Mouse (Mus musculus) cerebellum, adult 2 months (tissue): ENCODE measurements around the gene Ifnb1. TPM values are rescaled to one million over a fixed set of nuclear protein-coding genes. Genes with fewer than 3 reads are reported as not detected.

Experiments
- DNase-seq, 2 experiments: peaks; one replicate each; pipeline ENCODE4 v3.0.0; 2021
- H3K27ac ChIP-seq: fragments of 200-500 bp; 2 replicates; pipeline ENCODE4 v1.5.1; 2012; ENCODE audit warnings: low read length, control low read depth, inconsistent platforms; ENCODE audit not compliant: insufficient read depth
- H3K27me3 ChIP-seq: fragments of 200-500 bp; 2 replicates; pipeline ENCODE4 v1.6.1; 2012; ENCODE audit warnings: inconsistent platforms, mild to moderate bottlenecking, low read length, moderate library complexity; ENCODE audit not compliant: control insufficient read depth, insufficient read depth
- H3K4me1 ChIP-seq: fragments of 200-500 bp; 2 replicates; pipeline ENCODE4 v1.6.1; 2011; ENCODE audit warnings: low read length; ENCODE audit not compliant: control insufficient read depth, insufficient read depth
- H3K4me3 ChIP-seq: fragments of 200-500 bp; replicated peaks from 2 replicates; pipeline ENCODE3; 2011; ENCODE audit warnings: mild to moderate bottlenecking, low read depth, low read length, control low read depth; ENCODE audit not compliant: insufficient read depth
- CTCF ChIP-seq: fragments of 200-500 bp; IDR thresholded peaks from 2 replicates; pipeline ENCODE4 v1.5.1; 2011; ENCODE audit warnings: low read depth, mild to moderate bottlenecking, control low read depth, low read length, moderate library complexity, borderline replicate concordance; ENCODE audit not compliant: insufficient read depth
- POLR2A ChIP-seq: fragments of 200-500 bp; IDR thresholded peaks from 2 replicates; pipeline ENCODE4 v1.6.1; 2011; ENCODE audit warnings: low read length, control low read depth, borderline replicate concordance; ENCODE audit not compliant: insufficient read depth
- WGBS: fragments of 180-500 bp; shearing (Covaris S2); methylation state at CpG from one replicate; pipeline ENCODE4 v1.1.7; 2018; 5-methylcytosine and 5-hydroxymethylcytosine counted together
- polyA plus RNA-seq: library from polyadenylated mRNA; depleted of rRNA; stranded (reverse); fragments of >200 nt; gene quantifications from 2 replicates; pipeline ENCODE4 v1.2.3, GENCODE M21; 2012

The Ifnb1 gene
- polyA plus RNA-seq, 1 experiment = not detected

DNA sequence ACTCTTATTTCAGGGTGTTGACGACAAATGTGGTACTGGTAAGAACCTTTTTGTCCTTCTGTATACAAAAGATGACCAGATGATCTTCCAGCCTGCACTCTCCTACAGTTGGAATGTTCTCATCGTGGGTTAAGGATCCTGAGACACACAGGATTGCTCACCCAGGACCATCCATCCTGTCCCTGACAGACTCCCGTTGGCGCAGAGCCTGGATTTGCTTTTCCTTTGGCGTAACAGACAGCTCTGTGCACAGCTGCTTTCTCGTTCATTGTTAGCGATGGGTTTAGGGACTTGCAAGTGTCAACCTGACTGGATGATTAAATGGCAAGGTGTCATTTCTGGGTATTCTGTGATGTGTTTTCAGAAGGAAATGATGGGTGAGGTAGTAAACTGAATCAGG is 14.1 kb upstream of the Ifnb1 start:
- TF ChIP-seq POLR2A (no peak), CTCF (no peak)
- H3K4me1 ChIP-seq = 0 out of 2 replicates have a peak, but pooled peaks cover 2% of the 10 kb centered on the region
- no peaks in the 10 kb centered on the region for H3K27me3 ChIP-seq
- H3K27ac ChIP-seq = no peak overlapping the region
- no peak overlapping the region for H3K4me3 ChIP-seq
- WGBS = 79% methylated on average over 7 of the region's 7 CpGs
- DNase-seq = no peak

DNA sequence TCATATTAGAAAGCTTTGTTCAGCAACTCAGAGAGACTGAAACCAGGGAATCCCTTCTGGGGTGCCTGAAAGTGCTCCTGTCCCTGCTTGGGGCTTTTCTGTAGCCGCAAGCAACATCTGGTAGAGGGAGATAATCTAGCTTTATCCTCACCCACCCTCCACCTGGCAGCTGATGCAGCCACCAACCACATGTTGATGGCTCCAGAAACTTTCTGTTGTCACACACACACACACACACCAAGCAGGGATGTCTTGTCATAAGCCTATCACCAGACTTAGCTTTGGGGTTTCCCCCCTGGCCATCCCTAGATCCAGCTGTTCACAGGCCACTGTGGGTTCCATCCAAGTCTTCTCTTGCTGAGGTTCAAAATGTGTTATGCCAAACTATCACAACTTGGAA is 13.2 kb upstream of the Ifnb1 start:
- Histone ChIP-seq H3K4me3 (no peak overlapping the region), H3K27me3 (no peaks in the 10 kb centered on the region), H3K27ac (no peak overlapping the region), H3K4me1 (0 out of 2 replicates have a peak, but pooled peaks cover 2% of the 10 kb centered on the region)
- 89% methylated on average over 1 of the region's 1 CpGs for WGBS
- no peak for TF ChIP-seq CTCF
- TF ChIP-seq POLR2A = no peak
- no peak for DNase-seq

DNA sequence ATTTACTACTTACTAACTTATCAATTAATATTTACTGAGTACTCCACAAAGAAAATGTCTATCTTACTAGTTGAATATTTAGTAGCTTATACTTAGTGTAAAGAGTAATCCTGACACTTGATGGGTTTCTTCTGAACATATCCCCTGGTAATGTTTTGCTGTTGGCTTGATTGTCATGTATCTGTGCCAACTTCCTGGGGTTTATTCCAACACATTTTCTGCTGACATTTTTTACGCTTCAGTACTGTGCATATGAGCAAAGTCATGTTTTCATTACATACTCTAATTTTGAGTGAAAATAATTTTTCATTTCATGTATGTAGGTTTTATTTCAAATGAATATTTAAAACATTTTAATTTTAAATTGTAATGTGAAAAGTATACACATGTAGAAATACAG is 12.3 kb upstream of the Ifnb1 start:
- 32% methylated on average over 1 of the region's 1 CpGs for WGBS
- DNase-seq = peak in 1 of 2 experiments; percentile 57
- H3K27me3 ChIP-seq = no peaks in the 10 kb centered on the region
- TF ChIP-seq CTCF (no peak), POLR2A (no peak)
- H3K4me3 ChIP-seq = no peak overlapping the region
- H3K27ac ChIP-seq = no peak overlapping the region
- 0 out of 2 replicates have a peak, but pooled peaks cover 2% of the 10 kb centered on the region for H3K4me1 ChIP-seq

DNA sequence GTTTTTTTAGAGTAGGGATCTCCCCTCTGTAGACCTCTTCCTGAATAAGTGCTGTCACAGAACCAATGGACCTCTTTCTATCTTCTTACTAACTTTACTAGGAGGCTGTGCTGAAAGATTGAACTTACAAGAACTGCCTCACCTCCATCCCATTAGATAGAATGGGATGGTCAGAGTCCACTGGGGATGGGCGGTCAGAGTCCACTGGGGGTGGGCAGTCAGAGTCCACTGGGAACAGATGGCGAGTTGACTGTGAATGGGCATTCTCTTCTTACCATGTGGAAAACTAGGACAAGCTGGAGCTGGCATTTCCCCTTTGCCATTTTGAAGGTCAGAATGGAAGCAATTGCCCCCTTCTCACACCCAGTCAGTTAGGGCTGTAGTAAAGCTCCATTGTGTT is 10.9 kb upstream of the Ifnb1 start:
- DNase-seq = no peak
- WGBS = 81% methylated on average over 2 of the region's 2 CpGs
- Histone ChIP-seq H3K27ac (no peak overlapping the region), H3K4me1 (0 out of 2 replicates have a peak, but pooled peaks cover 2% of the 10 kb centered on the region), H3K4me3 (no peak overlapping the region), H3K27me3 (no peaks in the 10 kb centered on the region)
- no peak for TF ChIP-seq CTCF
- TF ChIP-seq POLR2A = no peak

DNA sequence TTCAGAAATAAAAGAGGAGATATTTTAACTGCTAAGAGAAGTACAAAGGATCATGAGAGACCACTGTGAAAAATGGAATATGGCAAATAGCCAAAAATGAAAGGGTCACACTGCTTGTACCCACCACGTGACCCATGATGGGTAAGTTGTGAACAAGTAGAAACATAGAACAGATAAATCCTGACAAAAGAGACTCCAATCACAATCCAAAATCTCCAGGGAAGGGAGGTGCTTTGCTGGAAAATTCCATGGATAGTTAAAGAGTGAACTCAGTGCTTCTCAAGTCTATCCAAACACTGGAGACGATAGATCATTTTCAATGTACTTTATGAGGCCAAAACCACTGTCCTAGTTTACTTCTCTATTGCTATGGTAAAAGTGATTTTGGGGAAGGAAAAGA is 8.3 kb upstream of the Ifnb1 start:
- TF ChIP-seq POLR2A = no peak
- no peak for DNase-seq
- Histone ChIP-seq H3K27me3 (no peaks in the 10 kb centered on the region), H3K4me1 (0 out of 2 replicates have a peak, but pooled peaks cover 2% of the 10 kb centered on the region), H3K27ac (no peak overlapping the region), H3K4me3 (no peak overlapping the region)
- WGBS = 85% methylated on average over 2 of the region's 2 CpGs

DNA sequence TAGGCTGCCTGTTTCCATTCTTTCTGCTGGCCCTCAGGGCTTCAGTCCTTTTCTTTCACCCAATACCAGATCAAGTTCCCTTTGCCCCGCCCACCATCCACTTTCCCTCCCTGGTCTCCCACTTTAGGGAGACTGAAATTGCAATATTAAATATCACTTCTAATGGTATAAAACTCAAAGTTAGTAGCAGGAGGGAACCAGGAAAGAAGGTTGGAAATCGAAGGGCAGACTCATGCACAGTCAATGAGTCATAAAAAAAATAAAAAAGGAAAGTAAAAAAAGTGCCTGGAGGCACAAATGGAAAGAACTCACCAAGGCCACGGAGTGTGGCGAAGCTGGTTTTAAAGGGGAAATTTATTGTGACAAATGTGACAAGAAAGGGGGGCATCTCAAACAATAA is 7.7 kb upstream of the Ifnb1 start:
- TF ChIP-seq POLR2A (no peak), CTCF (no peak)
- 79% methylated on average over 4 of the region's 4 CpGs for WGBS
- DNase-seq = no peak
- H3K27me3 ChIP-seq = no peaks in the 10 kb centered on the region
- no peaks in the 10 kb centered on the region for H3K4me1 ChIP-seq
- no peak overlapping the region for H3K27ac ChIP-seq
- no peak overlapping the region for H3K4me3 ChIP-seq

DNA sequence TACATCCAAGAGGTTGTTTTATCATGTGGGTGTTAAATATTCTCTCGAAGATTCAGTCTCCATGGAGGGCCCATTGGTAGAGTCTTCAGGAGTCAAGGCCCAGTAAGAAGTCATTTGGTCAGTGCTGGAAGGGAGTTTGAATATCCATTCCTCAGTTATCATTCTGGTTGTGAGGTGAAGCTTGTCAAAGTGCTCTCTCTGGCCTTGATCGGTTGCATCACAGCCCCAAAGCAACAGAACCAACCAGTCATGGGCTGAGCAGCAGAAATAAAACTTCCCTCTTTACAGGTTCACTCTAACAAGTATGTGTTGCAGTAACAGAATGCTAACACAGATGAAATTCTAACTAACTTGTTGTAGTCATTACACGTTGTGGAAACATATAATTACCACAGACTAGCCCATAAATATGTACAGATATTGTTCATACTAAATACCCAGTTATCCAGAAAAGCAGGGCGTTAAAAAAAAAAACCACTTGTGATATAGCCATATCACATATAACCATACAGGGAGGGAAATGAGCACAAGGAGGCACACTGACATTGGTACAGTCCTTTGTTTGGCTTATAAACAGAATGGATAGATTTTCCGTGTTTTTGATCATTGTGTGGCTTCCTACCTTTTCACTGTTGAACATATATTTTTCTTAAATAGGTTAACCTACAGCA is 3.9 kb upstream of the Ifnb1 start:
- no peak for TF ChIP-seq CTCF
- TF ChIP-seq POLR2A = no peak
- WGBS = 90% methylated on average over 5 of the region's 5 CpGs
- DNase-seq = no peak
- Histone ChIP-seq H3K27me3 (no peaks in the 10 kb centered on the region), H3K4me3 (no peak overlapping the region), H3K27ac (no peak overlapping the region), H3K4me1 (no peaks in the 10 kb centered on the region)

DNA sequence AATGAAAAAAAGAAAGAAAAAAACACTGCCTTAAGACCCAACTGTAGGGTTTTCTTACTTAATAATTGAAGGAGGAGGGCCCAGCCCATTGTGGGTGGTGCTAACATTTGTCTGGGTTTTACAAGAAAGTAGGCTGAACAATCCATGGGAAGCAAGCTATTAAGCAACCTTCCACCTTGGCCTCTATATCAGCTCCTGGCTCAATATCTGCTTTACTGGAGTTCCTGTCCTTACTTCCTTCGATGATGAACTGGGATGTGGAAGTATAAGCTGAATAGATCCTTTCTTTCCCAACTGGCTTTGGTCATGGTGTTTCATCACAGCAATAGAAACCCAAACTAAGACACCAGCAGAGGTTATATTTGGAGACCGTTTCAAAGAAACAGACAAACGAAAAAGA is 2.8 kb upstream of the Ifnb1 start:
- Histone ChIP-seq H3K27ac (no peak overlapping the region), H3K27me3 (no peaks in the 10 kb centered on the region), H3K4me1 (no peaks in the 10 kb centered on the region), H3K4me3 (no peak overlapping the region)
- no peak for DNase-seq
- TF ChIP-seq POLR2A (no peak), CTCF (no peak)
- 84% methylated on average over 3 of the region's 3 CpGs for WGBS
